Mouse (Mus musculus): ENCODE measurements around the gene Atp5g1.

Gene Atp5g1

GRCm38 (mm10) chr11:96071013-96071412, 4.5 kb downstream of the Atp5g1 start:
- no peak for DNase-seq

- DNase-seq: no peak
These were observed 5.1 kb downstream of the Atp5g1 start for GRCm38 (mm10) chr11:96070353-96070752.

- DNase-seq: peak; percentile 94
These were observed 7.2 kb downstream of the Atp5g1 start for GRCm38 (mm10) chr11:96068231-96068630.

- DNase-seq: peak; percentile 100
These were observed 10.1 kb downstream of the Atp5g1 start, which contains the start of gene Ube2z for GRCm38 (mm10) chr11:96065215-96065911. Gene Ube2z, minus strand, starts transcription at chr11:96065388.

- peak; percentile 96 for DNase-seq
These were observed 10.8 kb downstream of the Atp5g1 start for GRCm38 (mm10) chr11:96064521-96065214.

- DNase-seq: no peak
These were observed 17.2 kb downstream of the Atp5g1 start for GRCm38 (mm10) chr11:96058309-96058708.

GRCm38 (mm10) chr11:96050854-96051253, 24.6 kb downstream of the Atp5g1 start:
- DNase-seq: no peak

GRCm38 (mm10) chr11:96049939-96050338, 25.5 kb downstream of the Atp5g1 start:
- no peak for DNase-seq

- DNase-seq: no peak
These were observed 27.7 kb downstream of the Atp5g1 start for GRCm38 (mm10) chr11:96047469-96048373.

- no peak for DNase-seq
These were observed 28.7 kb downstream of the Atp5g1 start for GRCm38 (mm10) chr11:96046793-96047192.

- no peak for DNase-seq
These were observed 29.4 kb downstream of the Atp5g1 start for GRCm38 (mm10) chr11:96046028-96046427.

- DNase-seq: no peak
These were observed 30.5 kb downstream of the Atp5g1 start for GRCm38 (mm10) chr11:96044803-96045567.

GRCm38 (mm10) chr11:96038560-96038959, 36.9 kb downstream of the Atp5g1 start:
- no peak for DNase-seq

GRCm38 (mm10) chr11:96037499-96037898, 38.0 kb downstream of the Atp5g1 start:
- no peak for DNase-seq

- no peak for DNase-seq
These were observed 40.3 kb downstream of the Atp5g1 start for GRCm38 (mm10) chr11:96035133-96035532.

- DNase-seq: peak; percentile 99
These were observed 40.8 kb downstream of the Atp5g1 start, which contains the start of gene Snf8 for GRCm38 (mm10) chr11:96034596-96035052. Gene Snf8, plus strand, starts transcription at chr11:96034885.

GRCm38 (mm10) chr11:96034116-96034515, 41.4 kb downstream of the Atp5g1 start:
- no peak for DNase-seq

GRCm38 (mm10) chr11:96033264-96033663, 42.2 kb downstream of the Atp5g1 start:
- DNase-seq: peak; percentile 72

- no peak for DNase-seq
These were observed 43.8 kb downstream of the Atp5g1 start for GRCm38 (mm10) chr11:96031701-96032100.

- DNase-seq: peak; percentile 45
These were observed 44.9 kb downstream of the Atp5g1 start for GRCm38 (mm10) chr11:96030571-96030970.

GRCm38 (mm10) chr11:96028130-96028529, 47.3 kb downstream of the Atp5g1 start:
- no peak for DNase-seq

- DNase-seq: peak; percentile 22
These were observed 54.8 kb downstream of the Atp5g1 start for GRCm38 (mm10) chr11:96020622-96021021.

All from heart, adult 11 months (tissue).